Mouse (Mus musculus) ES-E14 (cell line): ENCODE data around the gene Sf3a1. TPM values are rescaled to one million over a fixed set of nuclear protein-coding genes. Genes with fewer than 3 reads are reported as not detected.

ENCODE experiments used
- DNase-seq: peaks from one replicate; pipeline ENCODE4 v3.0.0-alpha.2; 2013; ENCODE audit warnings: low read depth, low spot score
- H3K27ac ChIP-seq: 2 replicates; pipeline ENCODE4 v1.5.1; 2012; ENCODE audit warnings: low read depth, mild to moderate bottlenecking, low read length, moderate library complexity, mixed read lengths; ENCODE audit not compliant: poor library complexity, insufficient read depth, severe bottlenecking
- H3K36me3 ChIP-seq: 2 replicates; pipeline ENCODE4 v1.6.1; 2012; ENCODE audit warnings: mild to moderate bottlenecking, low read length, moderate library complexity, mixed read lengths; ENCODE audit not compliant: control insufficient read depth, poor library complexity, insufficient read depth, severe bottlenecking
- H3K4me1 ChIP-seq, 2 experiments: fragments of 150-350 bp in 1 of 2; sonication (generic) in 1 of 2; 2 replicates each; pipeline ENCODE4 v1.6.1; 2012; ENCODE audit warnings: low read length in 2 of 2, mild to moderate bottlenecking in 1 of 2, mixed read lengths in 1 of 2; ENCODE audit not compliant: control insufficient read depth in 2 of 2, insufficient read depth in 2 of 2, poor library complexity in 1 of 2
- H3K4me3 ChIP-seq, 2 experiments: fragments of 150-350 bp in 1 of 2; sonication (generic) in 1 of 2; 2 replicates each; pipeline ENCODE4 v1.5.1; 2012; ENCODE audit warnings: low read length in 2 of 2, low read depth in 1 of 2, mild to moderate bottlenecking in 1 of 2, mixed read lengths in 1 of 2; ENCODE audit not compliant: insufficient read depth in 1 of 2, poor library complexity in 1 of 2, severe bottlenecking in 1 of 2
- H3K9ac ChIP-seq: 2 replicates; pipeline ENCODE4 v1.6.1; 2012; ENCODE audit warnings: low read depth, mild to moderate bottlenecking, low read length, mixed read lengths; ENCODE audit not compliant: poor library complexity, insufficient read depth, severe bottlenecking
- H3K9me3 ChIP-seq: fragments of 150-350 bp; sonication (generic); 2 replicates; pipeline ENCODE4 v1.6.1; 2012; ENCODE audit warnings: low read depth, mild to moderate bottlenecking, low read length; ENCODE audit not compliant: control insufficient read depth, insufficient read depth
- CHD2 ChIP-seq: IDR thresholded peaks from 2 replicates; pipeline ENCODE4 v1.6.1; 2014; ENCODE audit warnings: mild to moderate bottlenecking, low read depth, low read length, inconsistent platforms
- HCFC1 ChIP-seq: IDR thresholded peaks from 2 replicates; pipeline ENCODE4 v1.6.1; 2012; ENCODE audit warnings: low read length, inconsistent platforms, borderline replicate concordance; ENCODE audit not compliant: insufficient read depth
- MAFK ChIP-seq: IDR thresholded peaks from 2 replicates; pipeline ENCODE4 v1.6.1; 2014; ENCODE audit warnings: mild to moderate bottlenecking, low read depth, low read length, inconsistent platforms; ENCODE audit not compliant: insufficient read depth
- ZC3H11A ChIP-seq: IDR thresholded peaks from 2 replicates; pipeline ENCODE4 v1.6.1; 2012; ENCODE audit warnings: low read depth, mild to moderate bottlenecking, inconsistent platforms, low read length, borderline replicate concordance
- ZNF384 ChIP-seq: IDR thresholded peaks from 2 replicates; pipeline ENCODE4 v1.6.1; 2012; ENCODE audit warnings: low read depth, low read length, inconsistent platforms
- in situ Hi-C, 2 experiments: fragments of 600-800 bp; cut with MboI; formaldehyde crosslinking; loops; one replicate each; pipeline ENCODE4 v1.15.1; 2025; ENCODE audit warnings: low sequenced_read_pairs in 2 of 2, inconsistent platforms in 1 of 2; ENCODE audit not compliant: unreplicated experiment in 2 of 2
- total RNA-seq: library from RNA; depleted of rRNA; stranded (reverse); fragments of 300-350 nt; gene quantifications from 2 replicates; pipeline ENCODE4 v1.2.3, GENCODE M21; 2012

Sf3a1 gene
- total RNA-seq, 1 experiment: 57.4 TPM

- no peak for TF ChIP-seq ZC3H11A
- no peak for TF ChIP-seq HCFC1
- no peak for TF ChIP-seq ZNF384
- no peak for TF ChIP-seq CHD2
- TF ChIP-seq MAFK: no peak
- Histone ChIP-seq H3K4me1 (peaks cover 3 to 5% of the 10 kb centered on the region in 2 experiments; a peak in 2 of 4 replicates), H3K27ac (no peak overlapping the region), H3K9me3 (no peaks in the 10 kb centered on the region), H3K9ac (no peak overlapping the region), H3K36me3 (no peaks in the 10 kb centered on the region; the same call in 1 of the 2 replicates), H3K4me3 (no peak overlapping the region)
- DNase-seq: no peak
- in situ Hi-C loops: no loop called here
Measured at GRCm38 (mm10) chr11:4195597-4196031, 35.5 kb downstream of the Sf3a1 start.

GRCm38 (mm10) chr11:4196636-4197035 lies 36.5 kb downstream of the Sf3a1 start:
- Histone ChIP-seq H3K4me1 (peaks cover 2 to 3% of the 10 kb centered on the region in 2 experiments; a peak in 2 of 4 replicates), H3K9ac (no peak overlapping the region), H3K9me3 (no peaks in the 10 kb centered on the region), H3K4me3 (no peak overlapping the region), H3K27ac (no peak overlapping the region), H3K36me3 (no peaks in the 10 kb centered on the region)
- no peak for DNase-seq
- TF ChIP-seq ZC3H11A (no peak), MAFK (peak; percentile 56)
- in situ Hi-C loops: no loop called here

- Histone ChIP-seq H3K36me3 (no peaks in the 10 kb centered on the region), H3K9me3 (no peaks in the 10 kb centered on the region), H3K27ac (no peak overlapping the region), H3K4me3 (no peak overlapping the region), H3K9ac (no peak overlapping the region), H3K4me1 (peaks cover 2 to 3% of the 10 kb centered on the region in 2 experiments; a peak in 2 of 4 replicates)
- in situ Hi-C loops: no loop called here
- TF ChIP-seq HCFC1 (no peak), CHD2 (no peak), ZC3H11A (no peak)
- DNase-seq: no peak
Measured at GRCm38 (mm10) chr11:4197691-4198090, 37.5 kb downstream of the Sf3a1 start.

- H3K27ac ChIP-seq: no peak overlapping the region
- no peaks in the 10 kb centered on the region for H3K9me3 ChIP-seq
- TF ChIP-seq MAFK: no peak
- TF ChIP-seq CHD2: no peak
- TF ChIP-seq HCFC1: no peak
- no peak for TF ChIP-seq ZNF384
- no peak for TF ChIP-seq ZC3H11A
- no peak for DNase-seq
- H3K9ac ChIP-seq: no peak overlapping the region
- 0 out of 4 replicates have a peak, but pooled peaks cover 0 to under 1% of the 10 kb centered on the region in 2 experiments for H3K4me1 ChIP-seq
- H3K4me3 ChIP-seq: no peak overlapping the region
- in situ Hi-C loops: no loop called here
- peaks cover 10% of the 10 kb centered on the region; the same call in 1 of the 2 replicates for H3K36me3 ChIP-seq
Measured at GRCm38 (mm10) chr11:4201981-4202700, 42.0 kb downstream of the Sf3a1 start.
